Mouse (Mus musculus): ENCODE data around the gene Gm8677.
"Not testable (repeated sequence)": the region's sequence is repeated elsewhere in the genome, so short reads cannot be mapped to it uniquely, and the experiment has no call there.

Gm8677 gene

GRCm38 (mm10) chr7:22534787-22535186 lies at the start of gene Gm8677:
Gene Gm8677, minus strand, starts transcription at chr7:22534887.
- DNase-seq: not testable (repeated sequence)

- not testable (repeated sequence) for DNase-seq
These were observed 30.6 kb upstream of the Gm8677 start, which contains the start of gene Gm4201 for GRCm38 (mm10) chr7:22565243-22565642. Gene Gm4201, minus strand, starts transcription at chr7:22565343.

- DNase-seq: not testable (repeated sequence)
These were observed 12.0 kb downstream of the Gm8677 start, which contains the start of gene Vmn1r152 for GRCm38 (mm10) chr7:22522667-22523066. Gene Vmn1r152, plus strand, starts transcription at chr7:22522967.

GRCm38 (mm10) chr7:22499578-22499977 lies 35.1 kb downstream of the Gm8677 start, which contains the start of gene Vmn1r151:
Gene Vmn1r151, minus strand, starts transcription at chr7:22499678.
- not testable (repeated sequence) for DNase-seq
